Mouse (Mus musculus) thymus, postnatal 36 days (tissue): ENCODE results near the gene Llgl2.
"Not testable (repeated sequence)": the region's sequence is repeated elsewhere in the genome, so short reads cannot be mapped to it uniquely, and the experiment has no call there.

Experiments
- DNase-seq, 2 experiments: peaks; one replicate each; pipeline ENCODE4 v3.0.0; 2022; ENCODE audit warnings: mixed read lengths in 2 of 2

Llgl2 gene

DNA sequence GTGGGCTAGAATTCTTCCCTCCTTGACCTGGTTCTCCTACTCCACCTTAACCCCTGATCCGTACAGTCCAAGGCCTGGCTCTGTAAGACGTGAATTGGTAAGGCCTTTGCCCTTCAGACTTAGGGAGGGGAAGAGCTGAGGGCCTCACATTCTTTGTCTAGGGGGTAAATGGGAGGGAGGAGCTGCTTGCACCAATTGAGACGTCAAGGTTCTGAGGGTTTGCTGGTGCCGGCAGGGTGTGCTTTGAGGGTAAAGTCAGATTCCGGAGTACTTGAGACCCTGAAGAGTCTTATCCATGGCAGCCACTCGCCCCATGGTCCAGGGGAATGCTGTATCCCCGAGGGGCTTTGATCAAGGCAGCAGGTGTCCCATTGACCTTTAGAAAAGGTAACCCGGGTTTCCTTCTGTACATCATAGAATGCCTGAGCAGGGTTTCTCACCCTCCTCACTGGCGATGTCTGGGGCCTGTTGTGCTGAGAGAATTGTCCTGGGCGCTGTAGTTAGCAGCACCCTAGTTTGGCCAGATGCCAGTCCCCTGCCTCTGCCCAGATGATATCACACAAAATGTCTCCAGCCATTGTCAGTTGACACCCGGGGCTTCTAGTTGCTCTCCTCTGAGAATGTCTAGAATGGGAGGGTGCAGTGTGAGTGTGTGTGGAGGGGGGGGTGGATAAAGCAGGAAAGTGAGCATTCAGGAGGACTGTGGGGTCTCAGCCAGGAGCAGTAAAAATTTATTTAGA, 13.0 kb downstream of the Llgl2 start:
- no peak for DNase-seq

DNA sequence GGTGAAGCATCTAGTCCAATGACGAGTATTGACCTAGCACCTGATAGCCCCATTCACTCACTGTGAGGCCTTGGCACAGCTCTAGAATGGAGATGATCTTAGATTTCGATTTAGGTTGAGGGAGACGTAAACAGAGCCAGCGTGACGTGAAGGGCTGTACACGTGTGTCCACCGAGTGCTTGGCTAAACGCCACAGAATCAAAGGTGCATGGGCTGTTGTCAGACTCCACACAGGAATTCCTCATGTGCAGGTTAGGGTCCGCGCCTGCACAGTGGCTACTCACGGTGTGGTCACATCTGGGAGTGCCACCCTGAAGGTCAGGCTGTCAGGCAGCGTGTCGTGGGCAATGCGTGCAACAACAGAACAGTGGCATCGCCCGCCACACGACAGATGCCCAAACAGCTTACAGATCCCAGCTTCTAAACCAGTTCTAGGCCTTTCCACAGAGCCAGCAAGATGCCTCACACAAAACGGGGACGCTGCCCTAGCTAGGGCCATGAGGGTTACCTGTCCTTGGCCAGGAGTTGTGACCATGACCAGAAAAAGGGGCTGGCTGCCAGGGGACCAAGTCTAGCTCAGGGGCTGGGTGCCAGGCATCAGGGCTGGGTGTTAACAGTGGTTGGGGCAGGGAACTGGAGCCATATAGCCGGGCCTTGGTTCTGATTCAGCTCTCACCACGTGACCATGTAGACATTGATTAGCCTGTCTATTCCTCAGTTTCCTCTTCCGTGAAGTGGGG, 13.9 kb downstream of the Llgl2 start:
- DNase-seq: no peak

DNA sequence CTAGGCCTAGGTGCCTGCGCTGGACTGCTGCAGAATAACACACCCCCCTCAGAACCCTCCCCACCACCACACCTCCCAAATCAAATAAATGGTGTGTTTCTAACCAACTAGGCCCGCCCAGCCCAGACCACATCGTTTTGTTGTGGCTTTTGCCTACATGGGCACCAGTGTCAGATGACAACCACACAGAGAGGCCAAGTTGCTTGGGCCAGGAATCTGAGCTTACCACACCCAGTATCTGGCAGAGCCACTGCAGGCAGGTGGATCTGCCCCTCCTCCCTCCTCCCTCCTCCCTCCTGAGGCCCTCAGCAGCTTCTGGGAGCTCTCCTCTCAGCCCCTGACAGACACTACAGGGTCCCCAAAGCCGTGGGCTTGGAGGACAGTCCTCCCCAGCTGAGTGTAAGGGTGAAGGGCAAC, 15.1 kb downstream of the Llgl2 start:
- no peak for DNase-seq

DNA sequence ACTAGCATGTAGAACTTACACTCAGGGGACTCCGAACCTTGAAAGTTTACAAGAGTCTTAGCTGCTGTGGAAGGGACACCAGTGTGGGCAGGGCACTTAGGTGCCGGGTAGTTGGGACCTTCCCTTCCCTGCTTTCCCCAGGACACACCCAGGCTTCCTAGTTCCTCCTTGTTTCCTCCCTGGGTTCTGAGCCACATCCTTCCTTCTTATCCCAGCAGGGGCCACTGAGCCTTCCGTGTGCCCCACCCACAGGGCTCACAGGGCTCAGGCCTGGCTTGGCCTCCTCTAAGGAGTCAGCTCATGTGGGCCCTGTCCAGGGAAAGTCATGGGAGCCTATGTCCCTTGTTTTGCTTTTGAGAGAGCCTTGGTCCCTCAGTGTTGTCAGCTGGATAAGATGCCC, 15.9 kb downstream of the Llgl2 start:
- DNase-seq: no peak

DNA sequence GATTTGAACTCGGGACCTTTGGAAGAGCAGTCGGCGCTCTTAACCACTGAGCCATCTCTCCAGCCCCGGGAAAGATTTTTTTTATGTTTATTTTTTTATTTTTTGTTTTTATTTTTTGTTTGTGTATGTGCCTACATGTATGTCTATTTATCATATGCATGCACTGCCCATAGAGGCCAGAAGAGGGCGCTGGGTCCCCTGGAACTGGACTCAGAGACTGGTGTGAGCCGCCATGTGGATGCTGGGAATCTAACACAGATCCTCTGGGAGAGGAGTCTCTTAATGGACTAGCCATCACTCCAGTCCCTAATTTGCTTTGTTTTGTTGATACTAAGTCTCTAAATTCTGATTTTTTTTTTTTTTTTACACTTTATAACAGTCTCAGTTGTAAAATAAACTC, 17.2 kb downstream of the Llgl2 start:
- DNase-seq: no peak

DNA sequence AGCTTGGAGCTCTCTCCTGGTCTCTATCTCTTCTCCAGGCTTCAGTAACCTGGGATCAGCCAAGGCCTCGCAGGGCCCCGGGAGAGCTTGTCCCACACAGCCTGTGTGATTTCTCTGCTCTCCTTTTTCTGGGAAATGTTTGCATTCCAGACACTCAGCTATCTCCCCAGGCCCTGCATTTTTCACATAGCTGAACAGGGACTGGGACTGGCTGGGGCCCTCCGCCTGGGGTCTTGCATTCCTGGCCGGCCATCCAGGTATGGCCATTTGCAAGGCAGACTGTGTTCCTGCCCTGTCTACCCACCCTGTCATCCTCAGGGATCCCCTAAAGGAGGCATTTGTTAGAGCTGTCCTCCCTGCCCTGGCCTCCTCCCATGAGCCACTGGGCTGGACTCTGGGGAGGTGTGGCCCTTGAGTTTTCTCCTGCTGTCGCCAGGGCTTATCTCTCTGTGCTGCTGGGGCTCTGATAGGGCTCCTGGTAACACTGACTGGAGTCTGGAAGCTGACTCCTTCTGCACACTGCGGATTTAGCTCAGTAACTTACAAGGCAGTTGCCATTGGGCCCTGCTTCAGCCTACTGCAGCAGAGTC, 18.2 kb downstream of the Llgl2 start:
- DNase-seq: no peak

DNA sequence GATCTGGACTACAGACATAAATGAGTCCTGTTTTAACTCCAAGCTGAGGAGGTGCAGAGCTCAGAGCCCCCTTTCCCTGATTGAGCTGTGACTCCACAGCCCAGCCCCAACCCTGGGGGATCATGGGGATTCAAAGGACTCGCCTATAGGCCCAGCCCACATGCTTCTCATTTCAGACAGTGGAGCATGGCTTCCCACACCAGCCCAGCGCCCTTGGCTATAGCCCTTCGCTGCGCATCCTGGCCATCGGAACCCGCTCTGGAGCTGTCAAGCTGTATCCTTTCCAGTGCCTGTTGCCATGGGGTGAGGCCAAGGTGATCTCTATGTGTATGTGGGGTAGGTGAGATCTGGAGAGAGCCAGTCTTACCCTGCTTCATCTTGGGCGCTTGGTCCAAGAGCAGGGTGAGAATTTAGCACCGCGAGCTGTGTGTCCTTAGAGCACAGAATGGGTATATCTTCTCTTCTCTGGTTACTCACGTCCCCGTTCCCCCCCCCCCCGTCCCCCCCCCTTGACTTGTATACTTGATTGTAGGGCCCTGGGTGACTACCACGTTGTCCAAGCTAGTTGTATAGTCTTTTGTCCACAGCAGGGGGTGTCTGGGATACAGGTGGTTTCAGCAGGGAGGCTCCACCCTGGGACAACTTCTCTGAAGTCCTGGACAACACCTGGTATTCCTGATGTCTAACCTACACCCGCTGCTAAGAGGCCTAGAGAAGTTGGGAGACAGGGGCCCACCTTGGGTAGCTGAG, 19.5 kb downstream of the Llgl2 start:
- DNase-seq: no peak

DNA sequence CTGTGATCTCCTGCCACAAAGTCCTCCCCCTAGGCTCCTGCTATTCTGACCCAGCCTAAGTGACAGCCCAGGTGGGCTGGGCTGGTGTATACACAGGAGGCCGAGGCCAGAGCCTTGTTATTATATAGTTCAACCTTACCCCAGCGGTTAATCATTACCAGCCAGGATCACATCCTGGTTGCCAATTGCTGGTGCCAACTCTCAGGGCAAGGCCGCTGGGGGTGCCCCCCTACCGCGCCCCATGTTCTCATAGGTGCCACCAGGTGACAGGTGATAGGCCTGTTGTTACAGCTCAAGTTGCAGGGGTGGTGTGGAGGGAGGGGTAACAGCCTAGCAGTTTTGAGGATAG, 20.0 kb downstream of the Llgl2 start:
- no peak for DNase-seq

DNA sequence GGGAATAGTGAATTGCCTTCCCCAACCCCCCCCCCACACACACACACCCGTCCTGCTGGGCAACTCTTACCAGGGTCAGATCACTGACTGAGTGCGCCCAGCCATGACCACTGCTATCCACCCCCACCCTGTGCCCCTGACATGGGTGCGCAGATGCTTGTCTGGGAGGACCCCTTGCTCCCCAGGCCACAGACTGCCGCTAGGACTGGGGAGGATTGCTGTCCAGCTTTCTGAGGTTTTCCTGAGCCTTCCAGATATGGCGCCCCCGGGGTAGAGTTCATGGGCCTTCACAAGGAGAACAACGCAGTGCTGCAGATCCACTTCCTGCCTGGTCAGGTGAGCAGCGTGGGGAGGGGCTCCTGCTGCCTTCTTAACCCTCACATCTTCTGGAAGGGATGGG, 20.4 kb downstream of the Llgl2 start:
- DNase-seq: no peak

DNA sequence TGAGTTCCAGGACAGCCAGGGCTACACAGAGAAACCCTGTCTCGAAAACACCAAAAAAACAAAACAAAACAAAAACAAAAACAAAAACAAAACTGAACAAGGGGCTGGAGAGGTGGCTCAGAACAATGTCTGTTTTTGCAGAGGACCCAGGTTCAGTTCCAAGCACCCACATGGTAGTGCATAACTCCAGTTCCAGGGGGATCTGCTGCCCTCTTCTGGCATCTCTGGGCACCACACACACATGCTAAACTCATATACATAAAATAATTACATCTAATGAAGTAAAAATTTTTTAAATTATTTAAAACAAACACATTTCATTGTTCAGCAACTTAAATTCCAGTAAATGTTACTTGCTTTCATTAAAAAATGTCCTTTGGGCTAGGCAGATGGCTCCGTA, 22.0 kb downstream of the Llgl2 start:
- DNase-seq: no peak

DNA sequence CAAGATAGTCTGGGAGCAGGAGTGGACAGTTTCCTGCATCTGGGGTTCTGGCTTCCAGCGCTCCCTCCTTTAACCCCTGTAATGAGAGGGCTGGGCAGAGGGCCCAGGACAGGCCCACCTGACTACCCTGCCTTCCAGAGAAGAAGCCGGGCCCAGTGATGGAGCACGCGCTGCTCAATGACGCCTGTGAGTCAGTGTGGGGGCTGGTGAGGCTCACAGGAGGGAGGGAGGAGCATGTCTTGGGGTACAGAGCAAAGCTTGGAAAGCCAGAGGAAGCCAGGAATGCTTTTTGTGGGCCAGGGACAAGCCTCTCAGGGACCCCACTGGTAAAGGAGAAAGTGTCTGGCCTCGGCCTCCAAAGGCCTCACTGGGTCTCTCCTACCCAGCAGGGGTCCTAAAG, 30.8 kb downstream of the Llgl2 start:
- DNase-seq: no peak

DNA sequence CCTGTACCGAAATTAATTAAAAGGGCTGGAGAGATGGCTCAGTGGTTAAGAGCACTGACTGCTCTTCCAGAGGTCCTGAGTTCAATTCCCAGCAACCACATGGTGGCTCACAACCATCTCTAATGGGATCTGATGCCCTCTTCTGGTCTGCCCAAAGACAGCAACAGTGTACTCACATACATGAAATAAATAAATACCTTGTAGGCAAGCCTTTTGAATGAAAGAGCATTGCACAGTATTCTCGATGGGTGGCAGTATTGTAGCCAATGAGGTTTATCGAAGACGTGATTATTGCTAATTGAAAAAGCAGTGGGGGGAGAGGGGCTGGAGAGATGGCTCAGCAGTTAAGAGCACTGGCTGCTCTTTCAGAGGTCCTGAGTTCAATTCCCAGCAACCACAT, 33.3 kb downstream of the Llgl2 start:
- not testable (repeated sequence) for DNase-seq

DNA sequence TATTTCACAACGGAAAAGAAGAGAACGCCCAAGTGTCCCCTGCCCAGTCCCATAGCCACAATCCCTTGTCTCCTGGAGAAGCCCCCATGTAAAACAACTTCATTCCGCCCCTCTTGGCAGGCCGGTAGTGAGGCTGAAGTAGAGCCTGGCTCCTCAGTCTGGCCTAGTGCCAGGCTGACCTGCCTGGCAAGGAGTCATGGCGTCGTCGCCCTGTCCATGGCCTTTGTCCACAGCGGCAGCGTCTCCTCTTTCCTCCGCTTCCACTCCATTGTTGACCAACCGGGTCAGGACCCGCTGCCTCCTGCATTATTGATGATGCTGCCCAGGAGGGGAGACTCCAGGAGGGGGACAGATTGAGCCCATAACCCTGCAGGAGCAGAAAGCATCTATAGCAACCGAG, 34.1 kb downstream of the Llgl2 start:
- no peak for DNase-seq

DNA sequence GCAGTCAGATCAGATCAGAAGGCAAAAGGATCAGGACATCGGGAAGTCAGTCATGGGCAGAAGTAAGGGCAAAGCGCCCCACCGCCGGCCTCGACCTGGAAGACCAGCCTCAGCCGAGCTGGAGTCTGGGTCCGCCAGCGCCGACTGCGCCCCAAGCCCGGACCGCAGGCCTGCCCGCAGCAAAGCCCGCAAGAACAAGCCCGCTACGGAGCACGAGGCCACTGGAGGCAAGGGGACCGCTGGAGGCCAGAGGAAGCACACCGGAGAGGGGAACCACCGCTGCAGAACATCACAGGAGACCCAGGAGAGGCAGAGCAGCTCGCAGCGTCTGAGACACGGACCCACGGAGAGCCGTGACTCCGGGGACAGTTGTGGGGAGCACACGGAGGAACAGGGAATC, 34.5 kb downstream of the Llgl2 start, which contains the start of gene Myo15b:
Myo15b (plus strand) TSS at position 53 of the 400 bp plus-strand sequence.
- DNase-seq: no peak

DNA sequence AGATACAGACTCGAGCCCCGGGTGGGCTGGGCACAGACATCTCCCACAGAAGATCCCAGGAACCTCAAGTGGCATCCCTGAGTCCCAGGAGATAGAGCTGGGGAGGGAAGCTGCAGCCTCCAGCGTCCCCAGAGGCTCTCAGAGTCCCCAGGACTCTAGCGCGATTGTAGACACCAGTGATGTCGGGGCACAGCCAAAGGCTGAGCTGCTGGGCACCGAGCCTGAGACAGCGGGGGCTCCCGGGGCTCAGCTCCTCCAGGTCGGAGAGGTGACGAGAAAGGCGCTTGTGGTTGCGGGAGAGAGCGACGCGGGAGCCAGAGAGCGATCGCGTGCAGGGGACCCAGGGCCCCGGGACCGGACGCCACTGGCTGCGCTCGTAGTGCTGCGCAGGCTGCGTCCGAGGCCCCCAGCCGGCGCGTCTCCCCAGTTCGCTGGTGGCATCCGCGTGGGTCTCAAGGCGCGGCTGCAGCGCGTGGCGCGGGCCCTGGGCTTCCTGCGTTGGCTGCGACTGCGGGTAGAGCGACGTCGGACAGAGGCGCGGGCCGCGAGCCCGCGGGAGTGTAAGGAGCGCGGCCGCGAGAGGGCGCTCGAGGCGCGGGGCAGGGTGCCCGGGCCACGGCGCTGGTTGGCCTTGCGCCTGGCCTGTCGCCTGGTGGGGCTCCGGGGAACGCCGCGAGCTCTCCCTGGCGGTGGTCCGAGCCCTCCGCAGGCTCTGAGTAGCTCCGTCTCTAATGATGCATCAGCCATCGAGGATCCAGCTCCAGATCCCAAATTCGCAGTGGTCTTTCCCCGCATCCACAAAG, 35.5 kb downstream of the Llgl2 start:
- peak; percentile 83 to 85 for DNase-seq

DNA sequence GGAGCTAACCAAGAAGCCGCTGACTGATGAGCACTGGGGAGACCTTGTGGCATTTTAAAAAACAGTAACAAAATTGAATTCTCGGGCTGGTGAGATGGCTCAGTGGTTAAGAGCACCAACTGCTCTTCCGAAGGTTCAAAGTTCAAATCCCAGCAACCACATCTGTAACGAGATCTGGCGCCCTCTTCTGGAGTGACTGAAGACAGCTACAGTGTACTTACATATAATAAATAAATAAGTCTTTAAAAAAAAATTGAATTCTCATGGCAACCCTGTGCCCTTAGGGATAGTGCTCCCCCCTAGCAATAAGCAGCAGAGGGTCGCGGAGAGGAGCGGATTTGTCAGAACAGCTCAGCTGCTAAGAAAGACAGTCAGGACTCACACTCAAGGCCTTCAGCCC, 40.0 kb downstream of the Llgl2 start:
- no peak for DNase-seq

DNA sequence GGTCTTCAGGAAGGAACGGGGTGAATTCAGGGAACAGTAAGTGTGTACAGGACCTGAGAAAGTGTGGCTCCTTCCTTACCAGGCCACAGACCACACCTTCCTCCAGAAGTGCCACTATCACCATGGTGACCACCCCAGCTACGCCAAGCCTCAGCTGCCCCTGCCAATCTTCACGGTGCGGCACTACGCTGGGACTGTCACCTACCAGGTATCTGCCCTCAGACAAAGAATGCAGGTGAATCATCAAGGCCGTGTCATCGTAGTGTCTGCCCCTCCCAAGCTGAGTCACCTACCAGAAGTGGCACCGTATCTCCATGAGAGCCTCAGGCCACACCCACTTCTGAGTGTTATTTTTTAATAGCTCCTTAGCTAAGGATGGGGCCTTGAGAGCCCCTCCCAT, 45.5 kb downstream of the Llgl2 start:
- DNase-seq: no peak

DNA sequence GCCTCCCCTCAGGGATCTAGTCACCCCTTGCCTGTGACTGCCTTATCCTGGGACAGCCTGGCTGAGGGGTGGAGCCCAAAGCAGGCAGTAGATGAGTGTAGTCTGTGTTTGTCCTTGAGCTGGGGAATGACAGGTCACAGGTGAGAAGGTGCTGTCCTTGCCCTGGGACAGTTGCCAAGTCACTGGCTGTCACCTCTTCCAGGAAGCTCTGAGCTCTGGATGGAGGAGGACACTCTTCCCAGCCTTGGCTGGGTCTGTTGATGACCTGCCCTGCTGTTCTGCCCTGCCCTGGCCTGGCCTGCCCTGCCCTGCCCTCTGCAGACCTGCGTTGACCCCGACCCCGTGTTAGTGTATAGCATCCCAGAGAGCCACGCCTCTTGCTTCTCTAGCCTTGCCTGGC, 48.6 kb downstream of the Llgl2 start:
- no peak for DNase-seq

DNA sequence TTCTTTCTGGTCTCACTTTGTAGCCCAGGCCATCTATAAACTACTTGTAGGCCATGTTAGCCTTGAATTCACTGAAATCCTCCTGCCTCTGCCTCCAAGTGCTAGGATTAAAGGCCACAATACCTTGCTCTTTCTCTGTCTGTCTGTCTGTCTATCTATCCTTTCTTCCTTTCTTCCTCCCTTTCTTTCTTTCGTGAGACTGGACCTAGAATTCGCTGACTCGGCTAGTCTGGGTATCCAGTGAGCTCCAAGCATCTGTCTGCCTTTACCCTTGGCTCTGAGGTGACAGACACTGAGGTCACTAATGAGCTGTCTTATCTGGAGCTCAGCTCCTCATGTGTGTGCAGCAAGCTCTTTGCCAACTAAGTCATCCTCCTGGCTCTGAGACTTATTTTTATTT, 52.1 kb downstream of the Llgl2 start:
- DNase-seq: no peak

DNA sequence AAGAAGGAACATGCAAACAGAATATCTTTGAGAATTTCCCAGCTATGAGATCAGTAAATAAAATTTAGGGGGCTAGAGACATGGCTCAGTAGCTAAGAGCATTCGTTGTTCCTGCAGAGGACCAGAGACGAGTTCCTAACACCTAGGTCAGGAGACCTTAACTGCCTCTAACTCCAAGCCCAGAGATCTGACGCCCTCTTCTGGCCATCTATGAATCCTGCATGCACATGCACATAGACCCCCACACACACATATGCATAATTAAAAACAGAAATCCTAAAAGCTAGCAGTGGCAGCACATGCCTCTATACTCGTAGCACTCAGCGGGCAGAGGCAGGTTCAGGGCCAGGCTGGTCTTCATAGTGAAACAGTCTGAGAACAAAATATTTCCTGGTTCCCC, 52.6 kb downstream of the Llgl2 start:
- no peak for DNase-seq

DNA sequence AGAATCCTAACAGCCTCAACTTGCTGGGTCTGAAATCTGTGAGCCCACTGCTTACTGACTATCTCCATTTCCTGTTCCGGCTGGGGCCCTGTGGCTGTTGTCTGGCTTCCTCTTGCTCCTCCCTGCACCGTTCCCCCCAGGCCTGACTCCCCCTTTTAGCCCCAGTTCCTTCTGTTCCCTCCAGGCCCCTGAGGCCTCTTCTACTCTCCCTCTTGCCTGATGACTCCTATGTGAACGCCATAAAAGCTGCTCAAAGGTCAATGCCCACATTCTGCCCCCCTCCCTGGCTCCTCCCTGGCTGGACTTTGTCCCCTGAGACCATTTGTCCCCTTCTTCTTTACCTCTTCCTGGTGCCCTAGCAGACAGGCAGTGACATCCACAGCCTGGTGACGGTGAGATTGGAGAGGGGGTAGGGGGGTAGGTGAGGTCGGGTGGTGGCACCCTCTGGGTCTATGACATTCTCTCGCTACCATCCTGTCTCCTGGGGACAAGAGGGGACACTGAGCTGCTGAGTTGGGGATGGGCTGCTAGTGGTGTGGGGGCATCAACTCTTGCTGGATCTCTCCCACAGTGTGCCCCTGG, 53.4 kb downstream of the Llgl2 start:
- no peak for DNase-seq

DNA sequence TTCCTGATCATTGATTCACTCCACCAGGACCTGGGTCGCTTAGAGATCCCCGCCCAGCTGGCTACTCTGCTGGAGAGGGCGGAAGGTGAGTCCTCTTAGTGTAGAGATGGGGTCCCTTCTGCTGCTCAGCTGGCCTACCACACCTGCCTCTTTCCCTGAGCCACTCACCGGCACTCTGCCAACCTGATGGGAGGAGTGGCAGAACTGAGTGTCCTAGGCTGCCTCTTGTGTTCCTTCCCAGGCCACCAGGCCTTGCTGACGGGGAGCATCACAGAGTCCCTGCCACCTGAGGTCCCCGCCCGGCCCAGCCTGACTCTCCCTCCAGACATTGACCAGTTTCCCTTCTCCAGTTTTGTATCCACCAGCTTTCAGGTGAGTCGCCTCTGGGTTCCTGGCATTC, 54.2 kb downstream of the Llgl2 start:
- DNase-seq: no peak
